In the genomic region with DNA sequence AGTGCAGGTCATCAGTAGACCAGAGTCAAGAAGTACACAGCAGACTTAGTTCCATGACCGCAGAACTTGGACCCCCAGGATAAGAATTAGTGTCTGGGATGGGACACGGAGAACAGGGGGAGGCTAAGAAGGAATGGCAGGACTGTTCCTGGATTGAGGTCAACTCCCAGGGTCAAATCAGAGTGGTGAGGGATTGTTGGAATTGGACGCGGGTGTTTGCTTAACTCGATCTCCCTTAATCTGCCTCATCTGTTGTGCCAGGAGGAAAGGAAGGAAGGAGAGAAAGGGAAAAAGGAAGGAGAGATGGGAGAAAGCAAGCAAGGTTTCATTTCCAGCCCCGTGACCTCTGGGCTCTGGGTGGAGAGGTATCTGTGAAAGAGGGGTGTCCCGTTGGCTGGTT, we compare ENCODE assay signal across 9 mouse cellular contexts. TPM values are rescaled to one million over a fixed set of nuclear protein-coding genes. Genes with fewer than 3 reads are reported as not detected.
A peak's percentile ranks its signal among the peaks of the same experiment; 100 is the strongest.
DNase-seq lines count a peak whose midpoint lies in the region; ATAC-seq and TF ChIP-seq lines count a peak whose summit lies in the region.
"Had no signal": no experiment of that assay in that cellular context is flagged by ENCODE, and none has a peak within 500 bp of the region (broad histone marks: within the 10 kb centered on the region; RNA-seq: fewer than 3 reads in every experiment).

A gene (plus strand): TSS at position 301 of the 400 bp plus-strand sequence.

- H3K4me2 ChIP-seq in midbrain, embryonic 11.5 days, result peak within 1 kb of the TSS; percentile 75

- peak within 1 kb of the TSS; percentile 54 for H3K4me3 ChIP-seq in kidney, adult 2 months (ENCODE audit: insufficient read depth, low read depth, low read length)
- H3K4me3 ChIP-seq in cortical plate, adult 2 months (ENCODE audit: insufficient read depth, low read length), result peak within 1 kb of the TSS; percentile 59
- H3K4me3 ChIP-seq in midbrain, embryonic 11.5 days (ENCODE audit: low read depth, low read length), result peak within 1 kb of the TSS; percentile 83

- ATAC-seq in midbrain, embryonic 11.5 days (ENCODE audit: low FRiP score), result peak; percentile 3; the same call in 1 of the 2 replicates

- no peak for TF ChIP-seq POLR2A in kidney, adult 2 months (IDR thresholded peaks at IDR 0.05; ENCODE audit: low read depth, low read length)
- TF ChIP-seq POLR2A in cortical plate, adult 2 months (IDR thresholded peaks at IDR 0.05; ENCODE audit: extremely low read depth, insufficient read depth, low read length), result no peak

- no peaks in the 10 kb centered on the region for H3K9me3 ChIP-seq in midbrain, embryonic 11.5 days (ENCODE audit: control insufficient read depth, low read length)

- DNase-seq in kidney, adult 2 months, result no peak
- no peak for DNase-seq in kidney, adult 8-10 months
- no peak for DNase-seq in heart, postnatal 14 days
- no peak for DNase-seq in midbrain, embryonic 11.5 days (ENCODE audit: low spot score, missing footprints)
- DNase-seq in cerebellum, adult 11-12 months, result no peak
- DNase-seq in embryo, embryonic 10.5 days (ENCODE audit: low spot score), result no peak
- no peak for DNase-seq in right cerebral cortex, adult 2 months (ENCODE audit: low spot score in 2 of 2)

- intact Hi-C loops in heart, postnatal 14 days (cut with DNase I), result no loop called here

- no peak for TF ChIP-seq CTCF in kidney, adult 2 months (conservative IDR thresholded peaks at IDR 0.05; ENCODE audit: insufficient read depth, insufficient read length, low read depth, low read length)
- no peak for TF ChIP-seq CTCF in cortical plate, adult 2 months (IDR thresholded peaks at IDR 0.05; ENCODE audit: extremely low read depth, insufficient read depth, low read length)

- no peaks in the 10 kb centered on the region for H3K36me3 ChIP-seq in kidney, adult 2 months (ENCODE audit: control insufficient read depth, insufficient read depth, low read length)
- peaks cover 17% of the 10 kb centered on the region for H3K36me3 ChIP-seq in midbrain, embryonic 11.5 days (ENCODE audit: control insufficient read depth, insufficient read depth, low read length)

- no peaks in the 10 kb centered on the region for H3K27me3 ChIP-seq in kidney, adult 2 months (replicated peaks; ENCODE audit: control insufficient read depth, insufficient read depth, low read length)
- no peaks in the 10 kb centered on the region for H3K27me3 ChIP-seq in midbrain, embryonic 11.5 days (ENCODE audit: control insufficient read depth, insufficient read depth, low read length)

- no peaks in the 10 kb centered on the region for H3K4me1 ChIP-seq in kidney, adult 2 months (ENCODE audit: control insufficient read depth, insufficient read depth, low read length)
- peaks cover 8% of the 10 kb centered on the region; the same call in 1 of the 2 replicates for H3K4me1 ChIP-seq in cortical plate, adult 2 months (ENCODE audit: control insufficient read depth, insufficient read depth, low read length)
- peaks cover 21% of the 10 kb centered on the region for H3K4me1 ChIP-seq in midbrain, embryonic 11.5 days (ENCODE audit: control insufficient read depth, insufficient read depth, low read length)

- WGBS in kidney, adult 2 months, result 27% methylated on average over 7 of the region's 7 CpGs
- WGBS in midbrain, embryonic 11.5 days, result 16% methylated on average over 7 of the region's 7 CpGs

- peak within 1 kb of the TSS; percentile 93 for H3K9ac ChIP-seq in midbrain, embryonic 11.5 days (ENCODE audit: low read length)

- no peak within 1 kb of the TSS for H3K27ac ChIP-seq in kidney, adult 2 months (ENCODE audit: insufficient read depth, low read depth, low read length)
- no peak within 1 kb of the TSS for H3K27ac ChIP-seq in cortical plate, adult 2 months (ENCODE audit: insufficient read depth, low read length)
- peak within 1 kb of the TSS; percentile 70 for H3K27ac ChIP-seq in midbrain, embryonic 11.5 days (ENCODE audit: low read depth, low read length)
- H3K27ac ChIP-seq: macrophage had no signal

RNA-seq across cellular contexts. Expression of the gene that starts here (rescaled TPM):
- 14.9 and 18.0 TPM in 2 replicates for polyA plus RNA-seq in kidney, adult 2 months (2012; rRNA removed)
- 9.6 and 10.9 TPM in 2 replicates for polyA plus RNA-seq in cortical plate, adult 2 months (2012; rRNA removed)
- 10 to 100 TPM; 24.5 to 28.1 TPM for total RNA-seq in heart, postnatal 14 days (2021)
- 250 and 254 TPM in 2 replicates for polyA plus RNA-seq in midbrain, embryonic 11.5 days (2014; fragmentation: Nextera tagmentation; extraction: Ambion mirVana)
- polyA plus RNA-seq: macrophage had no signal

Comparison
In these comparisons a context has a peak if more than half of its experiments do, and no peak if none do; other contexts are left out.
1. RNA of the gene that starts here (polyA plus RNA-seq): 250 to 254 TPM in midbrain, embryonic 11.5 days; 14.9 to 18.0 TPM in kidney, adult 2 months and 9.6 to 10.9 TPM in cortical plate, adult 2 months; every median in the first group is over 10 times any median in the second.
2. Peak in every context shown above with its lines, with median percentiles within 50 percentile points of each other: H3K4me3 ChIP-seq.